Mouse (Mus musculus) layer of hippocampus, adult 2 months (tissue): ENCODE data around the gene Rgs3. TPM values are rescaled to one million over a fixed set of nuclear protein-coding genes. Genes with fewer than 3 reads are reported as not detected.
A peak's percentile ranks its signal among the peaks of the same experiment; 100 is the strongest.

ENCODE experiments used
- DNase-seq, 2 experiments: peaks; one replicate each; pipeline ENCODE4 v3.0.0; 2022; ENCODE audit warnings: low spot score in 2 of 2
- H3K27ac ChIP-seq: fragments of 200-600 bp; 2 replicates; pipeline ENCODE4 v1.8.1; 2022
- H3K4me3 ChIP-seq: fragments of 200-600 bp; 2 replicates; pipeline ENCODE4 v1.8.1; 2022; ENCODE audit warnings: mild to moderate bottlenecking
- CTCF ChIP-seq: fragments of 200-600 bp; conservative IDR thresholded peaks from 2 replicates; pipeline ENCODE4 v1.8.1; 2022; ENCODE audit warnings: antibody characterized with exemption, mild to moderate bottlenecking, moderate library complexity
- total RNA-seq, 2 experiments: library from RNA; stranded (reverse); gene quantifications; 2 replicates each; pipeline ENCODE4 v1.2.3; 2021

The Rgs3 gene
- total RNA-seq, 2 experiments from 2014 or later: 18.9 to 21.6 TPM

DNA sequence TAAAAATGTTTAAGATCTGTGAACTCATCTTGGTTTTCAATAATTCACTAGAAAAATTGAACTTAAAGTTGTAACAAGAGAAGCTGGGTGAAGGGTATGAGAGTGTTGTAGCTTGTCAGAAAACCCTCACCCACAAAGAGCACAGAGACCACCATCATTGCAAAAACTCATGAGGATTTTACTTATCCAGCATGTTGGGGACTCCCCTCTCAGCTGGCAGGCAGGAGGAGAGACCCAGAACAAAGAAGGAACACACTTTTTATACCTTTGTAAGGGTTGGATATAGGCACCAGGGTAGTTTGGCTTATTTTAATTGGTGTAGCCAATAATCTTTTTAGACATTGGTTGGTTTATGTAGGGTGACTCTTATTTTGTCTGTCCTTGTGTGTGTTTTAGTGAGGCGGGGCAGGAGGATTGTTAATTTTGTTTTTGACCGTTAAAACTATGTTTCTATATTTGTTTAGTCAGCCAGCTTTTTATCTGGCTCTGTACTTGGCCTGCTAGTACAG, 38.7 kb upstream of the Rgs3 start:
- TF ChIP-seq CTCF: no peak
- H3K4me3 ChIP-seq: no peak overlapping the region
- no peak for DNase-seq
- no peak overlapping the region for H3K27ac ChIP-seq

DNA sequence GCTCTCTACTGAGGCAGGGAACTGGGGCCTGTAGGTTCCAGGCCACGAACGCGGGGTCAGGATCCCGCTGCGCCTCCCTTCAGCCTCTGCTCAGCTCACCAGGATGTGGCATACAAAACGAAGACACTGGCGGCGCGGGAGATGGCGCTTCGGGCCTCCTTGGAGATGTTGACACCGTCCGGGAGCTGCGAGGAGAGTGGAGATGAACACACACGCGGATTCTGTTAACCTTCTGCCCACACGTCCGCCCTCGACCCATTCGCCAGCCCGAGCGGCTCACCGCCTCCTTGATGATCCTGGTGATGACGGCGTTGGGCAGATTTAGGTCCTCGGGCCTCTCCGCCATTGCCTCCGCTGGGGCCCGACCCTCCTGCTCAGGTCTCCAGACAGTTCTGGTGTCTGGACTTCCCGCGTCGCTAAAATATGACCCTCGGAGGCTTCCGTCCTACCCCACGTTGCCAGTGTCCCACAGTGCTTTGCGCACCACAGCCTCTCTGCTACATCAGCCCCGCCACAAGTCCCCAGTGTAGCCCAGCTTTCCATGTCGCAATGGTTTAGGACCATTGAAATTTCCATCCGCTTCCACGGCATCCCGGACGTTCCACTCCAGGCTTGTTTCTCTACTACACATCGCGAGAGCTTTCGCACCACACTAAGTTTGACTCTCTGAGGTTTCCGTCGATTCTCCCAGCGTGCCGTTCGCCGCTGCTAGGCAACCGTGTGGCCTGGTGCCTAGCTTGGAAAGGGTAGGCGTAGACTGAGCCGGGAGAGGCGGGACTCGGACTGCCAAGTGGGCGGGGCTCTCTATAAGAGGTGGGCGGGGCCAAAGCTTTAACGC, 34.8 kb upstream of the Rgs3 start, which contains the start of the genes Pole3 and 4933430I17Rik:
Gene Pole3 (minus strand): TSS at position 418 of the 838 bp plus-strand sequence.
Gene 4933430I17Rik (plus strand): TSS at position 719 of the 838 bp plus-strand sequence.
- H3K27ac ChIP-seq: peak within 1 kb of the TSS; percentile 100
- peak; percentile 95 to 96 for DNase-seq
- no peak for TF ChIP-seq CTCF
- H3K4me3 ChIP-seq: peak within 1 kb of the TSS; percentile 93

DNA sequence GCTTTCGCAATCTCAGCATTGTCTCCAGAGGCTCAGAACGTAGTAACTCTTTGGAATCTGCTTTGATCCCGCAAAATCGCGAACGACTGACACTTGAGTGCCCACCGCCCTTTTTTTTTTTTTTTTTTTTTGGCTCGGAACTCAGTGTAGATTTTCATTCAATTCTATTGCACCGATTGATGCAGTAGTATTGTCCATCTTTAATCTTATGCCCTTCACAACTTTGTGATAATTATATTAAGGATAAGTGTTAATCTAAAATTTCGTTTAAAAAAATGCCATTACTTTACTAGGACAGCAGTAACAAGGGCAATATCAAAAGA, 34.2 kb upstream of the Rgs3 start:
- Histone ChIP-seq H3K27ac (peak overlapping the region; percentile 100; the same call in 1 of the 2 replicates), H3K4me3 (peak overlapping the region; percentile 93)
- TF ChIP-seq CTCF: no peak
- no peak for DNase-seq

DNA sequence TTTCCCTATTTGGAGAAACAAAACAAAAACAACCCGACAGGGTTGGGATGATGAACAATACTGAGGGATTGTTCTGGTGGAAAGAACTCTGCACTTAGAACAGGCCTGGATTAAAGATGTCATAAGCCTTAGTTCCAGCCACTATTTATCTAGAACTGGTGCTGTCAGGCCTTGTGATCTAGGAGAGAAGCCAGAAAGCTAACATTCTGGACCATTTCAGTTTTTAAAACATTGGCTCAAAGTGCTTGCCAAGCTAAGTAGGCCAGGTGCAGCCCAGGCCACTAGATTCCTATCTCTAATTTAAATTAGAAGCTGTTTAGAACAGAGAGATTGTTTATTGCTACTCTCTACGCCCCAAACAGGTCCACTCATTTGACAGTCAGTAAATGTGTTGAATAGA, 33.4 kb upstream of the Rgs3 start:
- H3K4me3 ChIP-seq: no peak overlapping the region
- H3K27ac ChIP-seq: no peak overlapping the region
- DNase-seq: no peak
- TF ChIP-seq CTCF: no peak

DNA sequence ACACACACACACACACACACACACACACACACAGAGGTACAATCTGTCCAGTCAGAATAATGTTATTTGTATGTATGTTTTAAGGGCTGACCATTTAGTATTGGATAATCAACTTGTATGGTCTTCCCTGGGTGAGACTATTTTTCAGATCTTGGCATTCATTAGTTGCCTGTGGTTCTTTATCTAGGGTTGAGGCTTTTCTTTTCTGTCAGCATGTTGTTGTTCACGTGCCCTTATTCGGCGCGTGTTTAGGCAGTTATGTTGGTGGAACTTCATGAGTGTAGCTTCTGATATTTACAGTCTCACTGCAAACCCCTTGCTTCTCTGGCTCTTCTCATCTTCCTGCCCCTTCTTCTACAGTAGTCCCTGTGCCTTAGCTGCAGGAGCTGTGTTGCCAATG, 32.0 kb upstream of the Rgs3 start:
- TF ChIP-seq CTCF: no peak
- Histone ChIP-seq H3K27ac (no peak overlapping the region), H3K4me3 (no peak overlapping the region)
- DNase-seq: no peak

DNA sequence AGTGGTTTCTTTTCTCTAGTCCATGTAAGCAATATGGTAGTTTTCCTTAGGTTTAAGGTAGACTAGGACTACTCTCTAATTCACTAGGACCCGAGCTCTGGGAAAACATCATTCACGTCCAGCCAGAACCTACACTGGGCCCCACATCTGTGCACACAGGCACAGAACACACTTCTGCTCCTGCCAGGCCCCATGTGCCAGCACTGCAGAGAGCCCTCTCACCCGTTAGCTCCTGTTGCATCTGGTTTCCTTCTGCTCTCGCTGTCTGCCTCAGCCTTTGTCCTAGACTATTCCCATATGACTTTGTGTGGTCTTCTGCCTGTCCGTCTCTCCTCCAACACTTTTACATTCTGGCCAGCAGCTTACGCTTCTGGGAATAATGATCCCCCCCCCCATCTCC, 25.9 kb upstream of the Rgs3 start:
- Histone ChIP-seq H3K27ac (no peak overlapping the region), H3K4me3 (no peak overlapping the region)
- no peak for DNase-seq
- no peak for TF ChIP-seq CTCF

GRCm38 (mm10) chr4:62541802-62542201, 17.8 kb upstream of the Rgs3 start:
- TF ChIP-seq CTCF: no peak
- Histone ChIP-seq H3K27ac (no peak overlapping the region), H3K4me3 (no peak overlapping the region)
- no peak for DNase-seq

GRCm38 (mm10) chr4:62543782-62544181, 15.9 kb upstream of the Rgs3 start:
- DNase-seq: no peak
- Histone ChIP-seq H3K4me3 (no peak overlapping the region), H3K27ac (no peak overlapping the region)
- TF ChIP-seq CTCF: no peak

DNA sequence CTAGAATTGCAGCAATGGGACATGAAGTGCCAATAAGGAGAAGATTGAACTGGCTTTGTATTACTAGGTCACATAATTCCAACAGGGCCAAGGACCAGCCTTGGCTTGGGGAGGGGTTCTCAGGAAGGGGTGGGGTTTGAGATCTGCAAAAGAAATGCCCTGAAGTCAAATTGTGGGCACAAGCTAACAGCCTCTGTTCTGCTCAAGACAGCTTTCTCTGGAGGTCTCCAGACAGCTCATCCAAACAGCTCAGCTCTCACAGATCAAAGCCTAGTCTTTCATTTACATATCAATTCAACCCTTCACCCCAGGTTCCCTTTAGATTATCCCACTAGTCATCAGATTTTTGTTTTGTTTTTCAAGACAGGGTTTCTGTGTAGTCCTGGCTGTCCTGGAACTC, 14.8 kb upstream of the Rgs3 start:
- H3K4me3 ChIP-seq: no peak overlapping the region
- no peak for TF ChIP-seq CTCF
- no peak overlapping the region for H3K27ac ChIP-seq
- DNase-seq: no peak

DNA sequence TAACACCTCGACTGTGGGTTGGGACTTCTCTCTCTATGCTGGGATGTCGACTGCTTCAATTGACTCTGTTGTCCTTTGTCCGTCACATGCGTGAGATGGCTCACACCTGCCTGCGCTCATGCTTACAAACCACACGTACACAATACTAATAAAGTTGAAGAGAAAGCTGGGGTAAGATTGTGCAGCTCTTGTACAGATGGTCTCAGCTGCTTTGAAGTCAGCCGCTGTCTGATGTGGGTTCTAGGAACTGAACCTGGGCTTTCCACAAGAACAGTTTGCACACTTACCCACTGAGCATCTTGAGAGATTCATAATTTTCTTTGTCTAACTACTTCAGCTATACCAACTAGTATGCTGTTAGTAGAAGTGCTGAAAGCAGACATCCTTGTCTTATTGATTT, 7.7 kb upstream of the Rgs3 start:
- TF ChIP-seq CTCF: no peak
- no peak overlapping the region for H3K4me3 ChIP-seq
- DNase-seq: no peak
- no peak overlapping the region for H3K27ac ChIP-seq

GRCm38 (mm10) chr4:62557436-62557835, 2.2 kb upstream of the Rgs3 start:
- TF ChIP-seq CTCF: no peak
- no peak for DNase-seq
- Histone ChIP-seq H3K4me3 (no peak overlapping the region), H3K27ac (no peak overlapping the region)

GRCm38 (mm10) chr4:62560963-62561629, 1.4 kb downstream of the Rgs3 start:
- peak; percentile 68 to 86 for DNase-seq
- H3K27ac ChIP-seq: no peak overlapping the region
- TF ChIP-seq CTCF: peak; percentile 94
- H3K4me3 ChIP-seq: no peak overlapping the region

DNA sequence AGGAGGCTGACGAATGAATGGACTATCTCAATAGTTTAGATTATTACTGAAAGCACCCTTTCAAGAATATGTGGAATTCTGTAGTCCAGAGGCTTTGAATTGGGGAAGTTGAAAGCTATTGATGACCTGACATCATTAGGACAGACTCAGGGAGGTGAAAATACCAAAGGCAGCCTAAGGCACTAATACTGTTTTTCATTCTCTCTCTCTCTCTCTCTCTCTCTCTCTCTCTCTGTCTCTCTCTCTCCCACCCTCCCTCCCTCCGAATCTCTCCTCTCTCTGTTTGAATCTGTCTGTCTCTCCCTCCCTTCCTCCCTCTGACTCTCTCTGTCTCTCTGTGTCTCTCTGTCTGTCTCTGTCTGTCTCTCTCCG, 2.0 kb downstream of the Rgs3 start:
- TF ChIP-seq CTCF: no peak
- H3K27ac ChIP-seq: no peak overlapping the region
- DNase-seq: no peak
- H3K4me3 ChIP-seq: no peak overlapping the region

- TF ChIP-seq CTCF: no peak
- H3K4me3 ChIP-seq: no peak overlapping the region
- DNase-seq: no peak
- no peak overlapping the region for H3K27ac ChIP-seq
Measured at GRCm38 (mm10) chr4:62562006-62562405, 2.4 kb downstream of the Rgs3 start.
